Mouse (Mus musculus): Measurements from ENCODE around the gene Casz1. TPM values are rescaled to one million over a fixed set of nuclear protein-coding genes. Genes with fewer than 3 reads are reported as not detected.

Gene Casz1
- polyA plus RNA-seq, 1 experiment = 1.3 TPM

GRCm38 (mm10) chr4:148941321-148941720 is 137.1 kb downstream of the Casz1 start:
- Histone ChIP-seq H3K4me3 (ENCODE audit: insufficient read depth, low read length) (peak overlapping the region; percentile 50), H3K27ac (ENCODE audit: insufficient read depth, low read depth, low read length) (peak overlapping the region; percentile 79), H3K4me1 (ENCODE audit: control insufficient read depth, insufficient read depth, low read length) (peaks cover 12% of the 10 kb centered on the region)
- TF ChIP-seq CTCF (IDR thresholded peaks at IDR 0.05; ENCODE audit: low read depth, low read length) = no peak
- no peak for TF ChIP-seq POLR2A (IDR thresholded peaks at IDR 0.05; ENCODE audit: borderline replicate concordance, low read depth, low read length)

GRCm38 (mm10) chr4:148943099-148943498 is 138.9 kb downstream of the Casz1 start:
- Histone ChIP-seq H3K4me3 (ENCODE audit: insufficient read depth, low read length) (no peak overlapping the region), H3K4me1 (ENCODE audit: control insufficient read depth, insufficient read depth, low read length) (peaks cover 12% of the 10 kb centered on the region)
- no peak for TF ChIP-seq POLR2A (IDR thresholded peaks at IDR 0.05; ENCODE audit: borderline replicate concordance, low read depth, low read length)
- TF ChIP-seq CTCF (IDR thresholded peaks at IDR 0.05; ENCODE audit: low read depth, low read length) = no peak

GRCm38 (mm10) chr4:148945476-148945881 is 141.2 kb downstream of the Casz1 start:
- TF ChIP-seq POLR2A (IDR thresholded peaks at IDR 0.05; ENCODE audit: borderline replicate concordance, low read depth, low read length) (no peak), CTCF (IDR thresholded peaks at IDR 0.05; ENCODE audit: low read depth, low read length) (no peak)
- no peak overlapping the region for H3K4me3 ChIP-seq (ENCODE audit: insufficient read depth, low read length)
- H3K4me1 ChIP-seq (ENCODE audit: control insufficient read depth, insufficient read depth, low read length) = peaks cover 8% of the 10 kb centered on the region
- no peak overlapping the region for H3K27ac ChIP-seq (ENCODE audit: insufficient read depth, low read depth, low read length)

More at GRCm38 (mm10) chr4:148943099-148943498, 138.9 kb downstream of the Casz1 start:
- no peak overlapping the region for H3K27ac ChIP-seq (ENCODE audit: insufficient read depth, low read depth, low read length)

- Histone ChIP-seq H3K4me3 (ENCODE audit: insufficient read depth, low read length) (no peak overlapping the region), H3K4me1 (ENCODE audit: control insufficient read depth, insufficient read depth, low read length) (peaks cover 5% of the 10 kb centered on the region), H3K27ac (ENCODE audit: insufficient read depth, low read depth, low read length) (no peak overlapping the region)
- TF ChIP-seq CTCF (IDR thresholded peaks at IDR 0.05; ENCODE audit: low read depth, low read length) = no peak
- TF ChIP-seq POLR2A (IDR thresholded peaks at IDR 0.05; ENCODE audit: borderline replicate concordance, low read depth, low read length) = no peak
Observed at GRCm38 (mm10) chr4:148946071-148946470, 141.8 kb downstream of the Casz1 start.

- TF ChIP-seq POLR2A (IDR thresholded peaks at IDR 0.05; ENCODE audit: borderline replicate concordance, low read depth, low read length) = no peak
- TF ChIP-seq CTCF (IDR thresholded peaks at IDR 0.05; ENCODE audit: low read depth, low read length) = no peak
- Histone ChIP-seq H3K27ac (ENCODE audit: insufficient read depth, low read depth, low read length) (no peak overlapping the region), H3K4me1 (ENCODE audit: control insufficient read depth, insufficient read depth, low read length) (no peaks in the 10 kb centered on the region), H3K4me3 (ENCODE audit: insufficient read depth, low read length) (no peak overlapping the region)
Observed at GRCm38 (mm10) chr4:148947833-148948388, 143.7 kb downstream of the Casz1 start.

GRCm38 (mm10) chr4:148950487-148950886 is 146.3 kb downstream of the Casz1 start:
- no peaks in the 10 kb centered on the region for H3K4me1 ChIP-seq (ENCODE audit: control insufficient read depth, insufficient read depth, low read length)
- TF ChIP-seq POLR2A (IDR thresholded peaks at IDR 0.05; ENCODE audit: borderline replicate concordance, low read depth, low read length) (no peak), CTCF (IDR thresholded peaks at IDR 0.05; ENCODE audit: low read depth, low read length) (no peak)
- H3K4me3 ChIP-seq (ENCODE audit: insufficient read depth, low read length) = no peak overlapping the region
- no peak overlapping the region for H3K27ac ChIP-seq (ENCODE audit: insufficient read depth, low read depth, low read length)

- no peak overlapping the region for H3K4me3 ChIP-seq (ENCODE audit: insufficient read depth, low read length)
- H3K4me1 ChIP-seq (ENCODE audit: control insufficient read depth, insufficient read depth, low read length) = no peaks in the 10 kb centered on the region
- TF ChIP-seq CTCF (IDR thresholded peaks at IDR 0.05; ENCODE audit: low read depth, low read length) (no peak), POLR2A (IDR thresholded peaks at IDR 0.05; ENCODE audit: borderline replicate concordance, low read depth, low read length) (no peak)
- no peak overlapping the region for H3K27ac ChIP-seq (ENCODE audit: insufficient read depth, low read depth, low read length)
Observed at GRCm38 (mm10) chr4:148950932-148951650, 146.9 kb downstream of the Casz1 start.

- no peak overlapping the region for H3K27ac ChIP-seq (ENCODE audit: insufficient read depth, low read depth, low read length)
- TF ChIP-seq POLR2A (IDR thresholded peaks at IDR 0.05; ENCODE audit: borderline replicate concordance, low read depth, low read length) (no peak), CTCF (IDR thresholded peaks at IDR 0.05; ENCODE audit: low read depth, low read length) (no peak)
- H3K4me1 ChIP-seq (ENCODE audit: control insufficient read depth, insufficient read depth, low read length) = no peaks in the 10 kb centered on the region
- no peak overlapping the region for H3K4me3 ChIP-seq (ENCODE audit: insufficient read depth, low read length)
Observed at GRCm38 (mm10) chr4:148951821-148952291, 147.6 kb downstream of the Casz1 start.

GRCm38 (mm10) chr4:148952328-148953222 is 148.3 kb downstream of the Casz1 start:
- TF ChIP-seq POLR2A (IDR thresholded peaks at IDR 0.05; ENCODE audit: borderline replicate concordance, low read depth, low read length) (no peak), CTCF (IDR thresholded peaks at IDR 0.05; ENCODE audit: low read depth, low read length) (no peak)
- H3K4me1 ChIP-seq (ENCODE audit: control insufficient read depth, insufficient read depth, low read length) = no peaks in the 10 kb centered on the region
- H3K4me3 ChIP-seq (ENCODE audit: insufficient read depth, low read length) = no peak overlapping the region
- H3K27ac ChIP-seq (ENCODE audit: insufficient read depth, low read depth, low read length) = no peak overlapping the region
